11 mouse cellular contexts compared by ENCODE assay signal in genomic region chr15:103314181-103314580, GRCm38 (mm10). TPM values are rescaled to one million over a fixed set of nuclear protein-coding genes. Genes with fewer than 3 reads are reported as not detected.
DNase-seq lines count a peak whose midpoint lies in the region; ATAC-seq lines count a peak whose summit lies in the region.
"Had no signal": no experiment of that assay in that cellular context is flagged by ENCODE, and none has a peak within 500 bp of the region (broad histone marks: within the 10 kb centered on the region; RNA-seq: fewer than 3 reads in every experiment).

No protein-coding gene starts in this region.

- H3K27ac ChIP-seq in heart, embryonic 15.5 days, result no peak overlapping the region
- no peak overlapping the region for H3K27ac ChIP-seq in embryonic facial prominence, embryonic 15.5 days (replicated peaks)
- H3K27ac ChIP-seq in hindbrain, embryonic 16.5 days (ENCODE audit: low read depth, low read length), result no peak overlapping the region
- H3K27ac ChIP-seq in midbrain, embryonic 14.5 days (replicated peaks; ENCODE audit: low read depth, low read length), result 0 out of 2 replicates have a peak overlapping the region, but pooled peaks have one; percentile 2
- H3K27ac ChIP-seq: layer of hippocampus, adult 2 months had no signal

- peaks cover 45% of the 10 kb centered on the region for H3K4me1 ChIP-seq in heart, embryonic 15.5 days (replicated peaks)
- peaks cover 44% of the 10 kb centered on the region for H3K4me1 ChIP-seq in embryonic facial prominence, embryonic 15.5 days
- H3K4me1 ChIP-seq in hindbrain, embryonic 16.5 days (ENCODE audit: control insufficient read depth, insufficient read depth, low read depth, low read length), result peaks cover 14% of the 10 kb centered on the region
- peaks cover 5% of the 10 kb centered on the region; the same call in 1 of the 2 replicates for H3K4me1 ChIP-seq in midbrain, embryonic 14.5 days (ENCODE audit: control insufficient read depth, insufficient read depth, low read length)

- H3K4me2 ChIP-seq in heart, embryonic 15.5 days, result peak overlapping the region; percentile 78
- H3K4me2 ChIP-seq in embryonic facial prominence, embryonic 15.5 days (replicated peaks), result peak overlapping the region; percentile 51
- H3K4me2 ChIP-seq in hindbrain, embryonic 16.5 days (ENCODE audit: low read length), result peak overlapping the region; percentile 54
- peak overlapping the region; percentile 42; the same call in 1 of the 2 replicates for H3K4me2 ChIP-seq in midbrain, embryonic 14.5 days (ENCODE audit: low read length)

- no peak for ATAC-seq in heart, embryonic 15.5 days (replicated peaks; ENCODE audit: insufficient number of reproducible peaks, insufficient read depth, low FRiP score, low read depth)
- ATAC-seq in embryonic facial prominence, embryonic 15.5 days (ENCODE audit: insufficient number of reproducible peaks, low FRiP score, low TSS enrichment, low read depth), result no peak
- no peak; the same call in 1 of the 2 replicates for ATAC-seq in hindbrain, embryonic 16.5 days
- peak; percentile 29; the same call in 1 of the 2 replicates for ATAC-seq in midbrain, embryonic 14.5 days (ENCODE audit: low FRiP score, low TSS enrichment)

- H3K36me3 ChIP-seq in heart, embryonic 15.5 days, result no peaks in the 10 kb centered on the region
- peaks cover 14% of the 10 kb centered on the region for H3K36me3 ChIP-seq in embryonic facial prominence, embryonic 15.5 days
- peaks cover 20% of the 10 kb centered on the region for H3K36me3 ChIP-seq in hindbrain, embryonic 16.5 days (ENCODE audit: control insufficient read depth, insufficient read depth, low read length)
- H3K36me3 ChIP-seq in midbrain, embryonic 14.5 days (ENCODE audit: control insufficient read depth, insufficient read depth, low read length), result peaks cover 42% of the 10 kb centered on the region

- H3K9me3 ChIP-seq in heart, embryonic 15.5 days (replicated peaks), result no peaks in the 10 kb centered on the region
- H3K9me3 ChIP-seq in embryonic facial prominence, embryonic 15.5 days (replicated peaks), result no peaks in the 10 kb centered on the region
- no peaks in the 10 kb centered on the region for H3K9me3 ChIP-seq in hindbrain, embryonic 16.5 days (ENCODE audit: control insufficient read depth, low read length)
- H3K9me3 ChIP-seq in midbrain, embryonic 14.5 days (ENCODE audit: control insufficient read depth, low read length), result no peaks in the 10 kb centered on the region

- 35% methylated on average over 22 of the region's 22 CpGs for WGBS in heart, embryonic 15.5 days
- 50% methylated on average over 22 of the region's 22 CpGs for WGBS in embryonic facial prominence, embryonic 15.5 days
- 39% methylated on average over 22 of the region's 22 CpGs for WGBS in hindbrain, embryonic 16.5 days
- 30% methylated on average over 21 of the region's 22 CpGs for WGBS in midbrain, embryonic 14.5 days

- no peak for DNase-seq in heart, adult 8-10 months (ENCODE audit: low spot score)
- DNase-seq in midbrain, embryonic 14.5 days, result no peak
- DNase-seq in adrenal gland, postnatal 4 days (ENCODE audit: low spot score in 2 of 2), result no peak
- DNase-seq in frontal cortex, adult 2 months (ENCODE audit: extremely low spot score in 1 of 2, low spot score in 1 of 2), result no peak
- DNase-seq in thymus, postnatal 4 days, result no peak

- H3K27me3 ChIP-seq in heart, embryonic 15.5 days, result peaks cover 2% of the 10 kb centered on the region; the same call in 1 of the 2 replicates
- H3K27me3 ChIP-seq in embryonic facial prominence, embryonic 15.5 days, result 0 out of 2 replicates have a peak, but pooled peaks cover under 1% of the 10 kb centered on the region
- no peaks in the 10 kb centered on the region for H3K27me3 ChIP-seq in hindbrain, embryonic 16.5 days (replicated peaks; ENCODE audit: control insufficient read depth, insufficient read depth, low read length)
- no peaks in the 10 kb centered on the region for H3K27me3 ChIP-seq in midbrain, embryonic 14.5 days (ENCODE audit: control insufficient read depth, insufficient read depth, low read length)

- H3K9ac ChIP-seq in heart, embryonic 15.5 days, result peak overlapping the region; percentile 50; the same call in 1 of the 2 replicates
- no peak overlapping the region for H3K9ac ChIP-seq in embryonic facial prominence, embryonic 15.5 days
- no peak overlapping the region for H3K9ac ChIP-seq in hindbrain, embryonic 16.5 days (ENCODE audit: low read depth, low read length)
- H3K9ac ChIP-seq in midbrain, embryonic 14.5 days (replicated peaks; ENCODE audit: low read length), result 0 out of 2 replicates have a peak overlapping the region, but pooled peaks have one; percentile 37

- H3K4me3 ChIP-seq in heart, embryonic 15.5 days, result peak overlapping the region; percentile 37
- peak overlapping the region; percentile 28 for H3K4me3 ChIP-seq in embryonic facial prominence, embryonic 15.5 days (replicated peaks)
- no peak overlapping the region for H3K4me3 ChIP-seq in hindbrain, embryonic 16.5 days (ENCODE audit: low read length)
- no peak overlapping the region for H3K4me3 ChIP-seq in midbrain, embryonic 14.5 days (replicated peaks; ENCODE audit: low read depth, low read length)
- H3K4me3 ChIP-seq: erythroblast, embryonic 14.5 days; layer of hippocampus, adult 2 months had no signal

RNA-seq across cellular contexts. Expression of gene Gpr84, which starts 3.8 kb away (rescaled TPM):
- polyA plus RNA-seq in heart, embryonic 15.5 days (2015; fragmentation: Nextera tagmentation; extraction: Ambion mirVana), result 0.11 and 0.25 TPM in 2 replicates
- not detected for total RNA-seq in heart, adult 8-10 months (2022)
- 0.50 and 0.73 TPM in 2 replicates for polyA plus RNA-seq in embryonic facial prominence, embryonic 15.5 days (2015; fragmentation: Nextera tagmentation; extraction: Ambion mirVana)
- 0.34 and 0.42 TPM in 2 replicates for polyA plus RNA-seq in hindbrain, embryonic 16.5 days (2015; fragmentation: Nextera tagmentation; extraction: Ambion mirVana)
- 0.16 and 0.26 TPM in 2 replicates for polyA plus RNA-seq in midbrain, embryonic 14.5 days (2014; fragmentation: Nextera tagmentation; extraction: Ambion mirVana)
- total RNA-seq in adrenal gland, postnatal 4 days (2021), result not detected
- polyA plus RNA-seq in frontal cortex, adult 2 months (2012; rRNA removed), result 1.3 and 1.5 TPM in 2 replicates
- total RNA-seq: adrenal gland, postnatal 10 days had no signal
- polyA plus RNA-seq: erythroblast, embryonic 14.5 days had no signal

RNA-seq across cellular contexts. Expression of gene Zfp385a, which starts 25.7 kb away (rescaled TPM):
- 5.9 and 10.5 TPM in 2 replicates for polyA plus RNA-seq in heart, embryonic 15.5 days (2015; fragmentation: Nextera tagmentation; extraction: Ambion mirVana)
- total RNA-seq in heart, adult 8-10 months (2022), result 1 to 10 TPM; 6.7 to 9.5 (median 8.8) TPM
- polyA plus RNA-seq in embryonic facial prominence, embryonic 15.5 days (2015; fragmentation: Nextera tagmentation; extraction: Ambion mirVana), result 16.1 and 18.9 TPM in 2 replicates
- polyA plus RNA-seq in hindbrain, embryonic 16.5 days (2015; fragmentation: Nextera tagmentation; extraction: Ambion mirVana), result 20.1 and 24.7 TPM in 2 replicates
- 18.3 and 20.9 TPM in 2 replicates for polyA plus RNA-seq in midbrain, embryonic 14.5 days (2014; fragmentation: Nextera tagmentation; extraction: Ambion mirVana)
- 10 to 100 TPM; 22.5 to 29.7 TPM for total RNA-seq in adrenal gland, postnatal 4 days (2021)
- polyA plus RNA-seq in frontal cortex, adult 2 months (2012; rRNA removed), result 46.3 and 46.5 TPM in 2 replicates

RNA-seq across cellular contexts. Expression of gene Copz1, which starts 41.7 kb away (rescaled TPM):
- polyA plus RNA-seq in heart, embryonic 15.5 days (2015; fragmentation: Nextera tagmentation; extraction: Ambion mirVana), result 145 and 168 TPM in 2 replicates
- 10 to 100 TPM; 48.9 to 55.0 (median 49.4) TPM for total RNA-seq in heart, adult 8-10 months (2022)
- 264 and 279 TPM in 2 replicates for polyA plus RNA-seq in embryonic facial prominence, embryonic 15.5 days (2015; fragmentation: Nextera tagmentation; extraction: Ambion mirVana)
- polyA plus RNA-seq in hindbrain, embryonic 16.5 days (2015; fragmentation: Nextera tagmentation; extraction: Ambion mirVana), result 207 and 209 TPM in 2 replicates
- polyA plus RNA-seq in midbrain, embryonic 14.5 days (2014; fragmentation: Nextera tagmentation; extraction: Ambion mirVana), result 197 and 231 TPM in 2 replicates
- 100 to 1,000 TPM; 132 to 140 TPM for total RNA-seq in adrenal gland, postnatal 4 days (2021)
- 141 and 146 TPM in 2 replicates for polyA plus RNA-seq in frontal cortex, adult 2 months (2012; rRNA removed)

RNA-seq across cellular contexts. Expression of gene Itga5, which starts 52.4 kb away (rescaled TPM):
- 62.4 and 70.8 TPM in 2 replicates for polyA plus RNA-seq in heart, embryonic 15.5 days (2015; fragmentation: Nextera tagmentation; extraction: Ambion mirVana)
- total RNA-seq in heart, adult 8-10 months (2022), result 10 to 100 TPM; 27.8 to 40.2 (median 33.7) TPM
- 51.2 and 52.2 TPM in 2 replicates for polyA plus RNA-seq in embryonic facial prominence, embryonic 15.5 days (2015; fragmentation: Nextera tagmentation; extraction: Ambion mirVana)
- 6.3 and 8.6 TPM in 2 replicates for polyA plus RNA-seq in hindbrain, embryonic 16.5 days (2015; fragmentation: Nextera tagmentation; extraction: Ambion mirVana)
- polyA plus RNA-seq in midbrain, embryonic 14.5 days (2014; fragmentation: Nextera tagmentation; extraction: Ambion mirVana), result 3.5 and 6.4 TPM in 2 replicates
- total RNA-seq in adrenal gland, postnatal 4 days (2021), result 10 to 100 TPM; 47.2 to 52.5 TPM
- polyA plus RNA-seq in frontal cortex, adult 2 months (2012; rRNA removed), result 2.2 and 2.9 TPM in 2 replicates

RNA-seq across cellular contexts. Expression of gene Nfe2, which starts 56.0 kb away (rescaled TPM):
- polyA plus RNA-seq in heart, embryonic 15.5 days (2015; fragmentation: Nextera tagmentation; extraction: Ambion mirVana), result 1.9 and 5.0 TPM in 2 replicates
- total RNA-seq in heart, adult 8-10 months (2022), result 1 to 10 TPM in 2 of 4 experiments, under 1 TPM in 2; 0.31 to 2.6 (median 0.88) TPM
- 2.0 and 2.3 TPM in 2 replicates for polyA plus RNA-seq in embryonic facial prominence, embryonic 15.5 days (2015; fragmentation: Nextera tagmentation; extraction: Ambion mirVana)
- polyA plus RNA-seq in hindbrain, embryonic 16.5 days (2015; fragmentation: Nextera tagmentation; extraction: Ambion mirVana), result 0.65 and 0.69 TPM in 2 replicates
- 0.49 and 0.62 TPM in 2 replicates for polyA plus RNA-seq in midbrain, embryonic 14.5 days (2014; fragmentation: Nextera tagmentation; extraction: Ambion mirVana)
- 1 to 10 TPM; 5.8 to 8.9 TPM for total RNA-seq in adrenal gland, postnatal 4 days (2021)
- polyA plus RNA-seq in frontal cortex, adult 2 months (2012; rRNA removed), result 0.48 TPM in 1 of 2 replicates, not detected in the other
- total RNA-seq: layer of hippocampus, adult 2 months had no signal

Comparison
In these comparisons a context has a peak if more than half of its experiments do, and no peak if none do; other contexts are left out.
1. H3K4me3 ChIP-seq: peak in heart, embryonic 15.5 days (single experiment) and embryonic facial prominence, embryonic 15.5 days (single experiment); none in hindbrain, embryonic 16.5 days (single experiment) and midbrain, embryonic 14.5 days (single experiment).
2. H3K9ac ChIP-seq: peak in heart, embryonic 15.5 days (single experiment) and midbrain, embryonic 14.5 days (single experiment); none in embryonic facial prominence, embryonic 15.5 days (single experiment) and hindbrain, embryonic 16.5 days (single experiment).
3. Peak in every context shown above with its lines, with median percentiles within 50 percentile points of each other: H3K4me2 ChIP-seq.